Mouse (Mus musculus): ENCODE results near the gene Alx3.

Alx3 gene

GRCm38 (mm10) chr3:107594662-107595263 is at the start of gene Alx3:
Gene Alx3, plus strand, starts transcription at chr3:107595031.
- no peak for DNase-seq (ENCODE audit: low spot score)

DNA sequence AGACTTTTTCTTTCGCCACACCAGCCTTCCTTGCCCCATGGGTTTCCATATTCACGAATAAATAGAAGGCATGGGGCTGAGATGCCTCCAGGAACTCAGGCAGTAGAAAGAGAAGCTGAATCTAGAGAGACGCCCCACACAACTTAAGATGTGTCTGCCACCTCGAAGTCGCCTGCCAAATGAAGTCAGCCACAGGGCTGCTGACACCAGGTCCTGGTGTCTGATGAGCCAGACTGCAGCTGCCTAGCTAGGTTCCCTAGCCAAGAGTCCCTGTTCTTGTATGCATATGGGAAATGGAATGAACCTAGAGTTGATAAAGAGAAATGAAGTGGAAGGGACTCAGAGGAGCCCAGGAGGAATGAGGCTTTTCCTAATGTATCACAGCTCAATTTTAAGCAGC is 49.6 kb upstream of the Alx3 start:
- no peak for DNase-seq (ENCODE audit: low spot score)

DNA sequence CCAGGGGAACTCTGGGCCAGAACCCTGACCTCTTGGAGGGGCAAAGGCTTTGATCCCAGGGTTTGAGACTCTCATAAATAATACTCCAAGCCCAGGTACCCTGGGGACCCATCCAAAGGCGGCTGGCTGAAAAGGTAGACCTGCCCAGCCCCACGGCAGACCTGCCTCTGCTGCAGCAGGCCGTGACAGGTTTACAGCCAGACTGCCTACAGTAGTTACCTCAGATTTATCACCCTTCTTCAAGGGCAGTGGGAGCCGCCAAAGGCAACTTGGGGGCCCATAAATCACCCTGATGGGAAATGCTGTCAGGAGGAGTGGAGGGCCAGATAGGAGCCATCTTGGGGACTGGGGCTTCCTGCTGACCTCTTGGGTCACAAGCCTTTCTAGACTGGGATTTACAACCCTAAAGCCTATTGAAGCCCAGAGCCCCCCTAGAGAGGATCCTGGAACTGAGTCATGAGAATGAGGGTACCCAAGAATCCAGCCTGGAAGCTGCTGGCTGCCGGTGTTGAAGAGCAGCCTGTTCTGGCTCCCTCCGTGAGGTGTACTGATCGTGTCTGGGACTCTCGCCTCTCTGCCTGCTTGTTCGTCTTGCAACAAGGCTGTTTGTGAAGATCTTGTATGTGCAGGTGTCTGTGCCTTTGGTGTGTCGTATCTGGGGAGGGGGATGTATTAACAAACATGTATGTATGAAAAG is 49.0 kb upstream of the Alx3 start:
- DNase-seq (ENCODE audit: low spot score): peak; percentile 73

GRCm38 (mm10) chr3:107546956-107547355 is 47.9 kb upstream of the Alx3 start:
- DNase-seq (ENCODE audit: low spot score): no peak

- peak; percentile 84 for DNase-seq (ENCODE audit: low spot score)
Observed at GRCm38 (mm10) chr3:107550409-107551049, 44.3 kb upstream of the Alx3 start.

DNA sequence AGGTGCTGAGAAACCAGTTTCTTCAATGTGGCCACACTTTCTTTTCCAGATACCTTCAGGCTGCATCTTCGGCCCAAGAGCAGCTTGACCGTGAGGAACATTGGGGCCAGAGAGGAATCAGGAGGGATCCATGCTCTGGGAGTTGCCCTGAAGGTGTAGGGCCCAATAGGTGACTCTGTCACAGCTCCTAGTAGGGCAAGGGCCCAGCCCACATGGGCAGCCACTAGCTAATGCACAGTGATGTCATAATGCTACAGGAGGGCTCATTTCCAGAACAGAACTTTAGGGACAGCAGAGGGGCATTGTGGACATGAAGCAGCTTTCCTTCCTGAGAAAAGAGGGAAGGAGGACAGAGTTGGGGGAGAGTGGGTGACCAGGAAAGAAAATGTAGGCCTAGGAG is 40.0 kb upstream of the Alx3 start, which contains the start of gene Ubl4b:
Gene Ubl4b, minus strand, starts transcription at position 232 of the 400 bp plus-strand sequence.
- no peak for DNase-seq (ENCODE audit: low spot score)

DNA sequence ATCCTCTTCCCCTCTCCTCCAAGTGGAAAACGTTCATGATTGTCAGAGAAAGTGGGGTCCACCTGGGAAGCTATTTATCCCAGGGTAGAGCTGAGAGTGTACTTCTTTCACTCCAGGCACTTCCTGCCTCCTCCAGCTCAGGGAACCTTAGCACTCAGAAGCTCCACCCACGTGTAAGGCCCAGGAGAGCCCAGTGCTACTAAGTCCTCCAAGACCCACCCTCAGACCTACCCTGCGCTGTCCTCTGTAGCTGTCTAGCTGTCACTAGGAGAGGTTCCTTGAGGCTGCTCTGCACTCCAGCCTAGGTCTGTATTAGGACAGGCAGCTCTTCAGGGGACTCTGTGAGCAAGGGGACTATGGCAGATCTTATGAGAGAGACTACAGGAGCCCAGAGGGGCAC is 36.1 kb upstream of the Alx3 start:
- no peak for DNase-seq (ENCODE audit: low spot score)

DNA sequence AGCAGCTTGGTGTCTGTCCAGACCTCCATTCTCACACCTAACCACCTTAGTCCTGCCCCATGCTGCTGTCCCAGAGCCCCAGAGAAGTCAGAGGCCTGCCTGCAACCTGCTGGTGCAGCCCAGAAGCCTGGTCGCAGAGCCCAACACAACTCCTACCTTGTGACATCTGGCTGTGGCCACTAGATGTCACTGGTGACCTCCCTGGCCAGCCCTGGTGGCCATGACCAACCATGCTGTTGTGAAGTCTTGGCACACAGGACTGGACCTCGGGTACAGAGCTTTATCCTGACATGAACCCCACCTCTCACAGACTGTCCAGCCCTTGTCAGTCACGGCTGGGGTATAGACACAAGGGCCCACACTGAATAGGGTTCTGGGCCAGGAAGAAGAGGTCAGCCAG is 35.6 kb upstream of the Alx3 start:
- peak; percentile 87 for DNase-seq (ENCODE audit: low spot score)

- no peak for DNase-seq (ENCODE audit: low spot score)
Observed at GRCm38 (mm10) chr3:107562104-107562503, 32.7 kb upstream of the Alx3 start.

GRCm38 (mm10) chr3:107562591-107562990 is 32.2 kb upstream of the Alx3 start:
- DNase-seq (ENCODE audit: low spot score): no peak

GRCm38 (mm10) chr3:107563880-107564279 is 31.0 kb upstream of the Alx3 start:
- no peak for DNase-seq (ENCODE audit: low spot score)

GRCm38 (mm10) chr3:107565331-107565730 is 29.5 kb upstream of the Alx3 start:
- DNase-seq (ENCODE audit: low spot score): peak; percentile 27

DNA sequence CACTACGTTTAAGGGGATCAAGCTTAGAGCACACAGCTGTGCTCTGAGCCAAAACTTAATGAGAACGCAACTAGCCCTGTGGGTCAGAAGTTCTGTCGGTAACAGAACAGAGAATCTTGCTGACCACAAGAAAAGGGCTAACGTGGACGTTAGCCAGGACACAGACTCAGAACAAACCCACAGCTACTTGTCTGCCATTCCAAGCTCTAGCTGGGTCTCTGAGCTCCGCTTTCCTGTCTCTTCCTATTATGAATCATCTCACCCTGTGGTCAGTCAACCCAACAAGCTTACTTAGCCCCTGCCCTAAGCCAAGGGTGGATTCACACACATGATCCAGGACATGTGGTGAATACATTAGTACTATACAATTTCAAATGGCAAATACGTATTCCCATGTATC is 27.1 kb upstream of the Alx3 start:
- no peak for DNase-seq (ENCODE audit: low spot score)

DNA sequence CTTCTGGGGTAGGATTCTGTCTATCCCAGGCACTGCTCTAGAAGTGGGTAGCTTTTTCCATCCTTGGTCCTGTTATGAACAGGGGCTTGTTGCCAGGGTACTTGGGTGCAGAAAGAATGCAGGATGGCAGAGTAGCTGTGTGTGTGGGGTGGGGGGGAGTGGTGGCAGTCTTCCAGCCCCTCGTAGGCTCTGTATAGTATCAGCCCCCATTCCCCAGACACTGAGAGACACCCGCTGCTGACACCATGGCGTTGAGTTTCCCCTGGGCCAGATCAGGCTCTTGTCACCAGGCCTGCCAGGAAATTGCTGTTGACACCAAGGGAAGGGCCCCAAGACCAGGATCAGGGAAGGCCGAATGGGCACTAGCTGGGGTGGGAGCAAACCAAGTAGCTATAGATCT is 26.1 kb upstream of the Alx3 start:
- DNase-seq (ENCODE audit: low spot score): no peak

DNA sequence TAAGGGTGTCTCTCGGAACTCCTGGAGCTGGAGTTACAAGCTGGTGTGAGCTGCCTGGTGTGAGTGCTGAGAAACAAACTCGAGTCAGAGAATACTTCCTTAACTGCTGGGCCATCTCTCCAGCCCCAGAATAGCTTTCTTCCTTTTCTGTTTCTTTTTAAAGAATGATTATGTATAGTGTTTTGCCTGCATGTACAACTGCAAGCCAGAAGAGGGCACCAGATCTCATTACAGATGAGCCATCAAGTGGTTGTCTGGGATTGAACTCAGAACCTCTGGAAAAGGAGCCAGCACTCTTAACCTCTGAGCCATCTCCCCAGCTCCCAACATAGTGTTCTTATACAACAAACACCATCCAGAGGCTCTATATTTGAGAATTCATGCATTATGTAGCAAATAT is 23.6 kb upstream of the Alx3 start:
- DNase-seq (ENCODE audit: low spot score): peak; percentile 31

- DNase-seq (ENCODE audit: low spot score): no peak
Observed at GRCm38 (mm10) chr3:107576807-107577206, 18.0 kb upstream of the Alx3 start.

DNA sequence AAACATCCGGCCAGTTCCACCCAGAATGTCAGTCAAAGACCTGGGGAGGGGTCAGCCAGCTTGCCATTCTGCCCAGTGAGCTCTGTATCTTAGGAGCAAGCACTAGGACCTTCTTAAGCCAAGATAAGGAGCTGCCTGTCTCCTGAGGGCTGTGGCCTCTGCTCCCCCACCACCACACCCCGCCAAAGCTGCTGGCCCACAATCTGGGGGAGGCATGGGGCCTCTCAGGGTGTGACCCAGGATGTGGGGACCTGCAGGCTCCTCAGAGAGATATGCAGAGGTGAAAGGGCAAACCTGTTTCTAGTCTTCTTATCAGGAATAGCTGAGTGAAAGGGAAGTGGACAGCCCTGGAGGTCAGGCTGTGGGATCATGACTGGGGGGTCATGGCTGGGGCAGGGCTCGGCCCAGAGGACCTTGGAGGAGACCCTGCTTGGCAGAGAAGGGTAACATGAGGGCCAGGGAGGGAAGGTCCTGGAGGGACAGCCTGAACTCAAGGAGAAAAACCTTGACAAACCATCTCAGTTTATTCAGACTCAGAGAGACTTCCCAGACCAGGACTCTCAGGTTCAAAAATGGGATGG is 16.9 kb upstream of the Alx3 start:
- peak; percentile 39 for DNase-seq (ENCODE audit: low spot score)

DNA sequence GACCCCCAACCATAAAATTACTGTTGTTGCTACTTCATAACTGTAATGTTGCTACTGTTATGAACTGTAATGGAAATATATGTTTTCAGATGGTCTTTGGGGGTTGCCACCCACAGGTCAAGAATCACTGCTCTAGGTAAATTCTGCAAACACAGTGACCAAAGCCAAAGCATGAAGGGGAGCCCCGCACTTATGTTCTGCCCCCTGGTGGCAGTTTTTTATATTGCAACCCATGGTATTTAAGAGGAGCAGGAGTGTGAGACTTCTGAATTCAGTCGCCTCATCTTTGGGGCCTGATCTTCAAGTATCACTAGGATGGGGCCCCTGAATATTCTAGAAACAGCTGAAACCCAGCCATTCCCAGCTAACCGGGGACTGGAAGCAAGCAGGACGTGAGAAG is 15.4 kb upstream of the Alx3 start:
- DNase-seq (ENCODE audit: low spot score): peak; percentile 51

DNA sequence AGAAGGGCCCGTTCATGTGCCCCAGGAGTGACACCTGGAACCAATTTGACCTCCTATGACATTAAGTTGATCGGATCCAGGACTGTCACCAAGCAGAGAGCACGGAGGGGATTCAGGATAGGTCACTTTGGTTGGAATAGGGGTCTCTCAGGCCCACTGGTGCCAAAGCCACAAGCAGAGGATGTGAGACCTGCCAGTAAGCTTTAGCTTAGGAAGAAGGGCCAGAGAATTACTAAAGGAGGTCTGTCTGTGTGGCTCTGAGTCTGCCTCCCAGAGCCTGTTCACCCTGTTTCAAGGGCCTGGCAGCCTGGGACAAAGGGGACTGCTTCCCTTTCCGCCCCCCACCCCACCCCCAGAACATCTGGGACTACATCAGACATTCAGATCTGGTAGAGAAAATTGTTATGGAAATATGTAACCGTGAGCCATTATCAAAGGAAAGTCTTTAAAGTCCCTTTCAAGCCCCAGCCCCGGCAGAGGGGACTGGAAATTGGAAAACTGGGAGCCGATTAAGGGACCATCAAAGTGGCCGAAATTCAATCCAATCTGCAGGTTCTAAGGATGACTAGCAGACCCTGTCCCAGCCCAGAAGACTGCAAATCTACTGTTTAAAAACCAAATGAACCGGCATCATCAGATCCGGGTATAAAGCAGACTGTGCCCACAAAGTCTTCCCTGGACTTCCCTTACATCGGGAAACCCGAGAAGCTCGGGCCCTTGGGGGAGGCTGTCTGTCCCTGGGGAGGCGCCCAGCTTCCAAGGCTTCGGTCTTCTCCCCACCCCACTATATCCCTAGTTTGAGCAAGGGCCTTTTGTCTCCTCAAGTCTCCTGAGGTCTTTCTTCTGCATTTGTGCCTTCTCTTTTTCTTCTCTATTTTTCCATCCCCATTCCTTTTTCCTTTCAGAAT is 13.5 kb upstream of the Alx3 start:
- peak; percentile 17 for DNase-seq (ENCODE audit: low spot score)

DNA sequence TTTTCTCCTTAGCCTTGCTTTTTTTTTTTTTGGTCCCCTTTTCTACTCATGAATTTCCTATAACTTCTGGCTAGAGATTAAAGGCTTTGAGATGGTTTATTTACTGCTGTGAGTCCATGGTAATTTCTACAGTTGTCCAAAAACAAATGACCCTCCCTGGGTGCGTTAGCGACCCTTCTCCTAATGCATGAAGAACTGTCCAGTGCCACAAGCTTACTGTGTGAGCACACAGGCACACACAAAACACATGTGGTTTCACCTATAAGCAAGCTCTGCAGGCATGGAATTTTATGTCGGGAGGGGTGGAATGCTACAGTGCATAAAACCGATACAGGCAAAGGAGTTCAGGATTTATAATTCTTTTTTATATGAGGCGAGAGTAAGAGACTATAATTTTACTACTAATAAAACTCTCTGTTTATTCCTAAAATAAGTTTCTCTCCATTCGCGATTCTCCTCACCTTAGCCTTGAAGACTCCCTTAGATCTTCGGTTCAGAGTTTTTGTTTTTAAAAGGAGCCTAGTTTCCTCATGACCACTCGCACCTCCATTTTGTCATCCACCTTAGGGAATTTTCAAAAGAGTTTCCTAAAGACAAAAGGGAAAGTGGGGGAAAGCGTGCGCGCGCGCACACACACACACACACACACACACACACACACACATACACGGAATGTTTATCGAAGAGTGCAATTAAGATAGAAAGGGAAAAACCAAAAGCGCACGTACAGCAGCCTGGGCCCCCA is 12.5 kb upstream of the Alx3 start:
- no peak for DNase-seq (ENCODE audit: low spot score)

Measured in embryo, embryonic 10 days (tissue).